Mouse (Mus musculus) CH12.LX (cell line): ENCODE measurements at regions not wholly inside any gene's neighbourhood (a gene's known extent, or its start where the extent isn't known, plus 50 kb on each side); places are given as distances from the start of the nearest gene placed in this dataset.
"Not testable (repeated sequence)": the region's sequence is repeated elsewhere in the genome, so short reads cannot be mapped to it uniquely, and the experiment has no call there.

Experiments used
- DNase-seq: peaks from one replicate; pipeline ENCODE4 v3.0.0-alpha.2; 2013; ENCODE audit errors: extremely low read depth
- H3K27ac ChIP-seq: 2 replicates; pipeline ENCODE4 v1.5.1; 2012; ENCODE audit warnings: low read depth, mild to moderate bottlenecking, control low read depth, moderate library complexity; ENCODE audit not compliant: insufficient read depth
- H3K27me3 ChIP-seq: replicated peaks from 2 replicates; pipeline ENCODE3; 2012; ENCODE audit warnings: inconsistent platforms
- H3K36me3 ChIP-seq, 2 experiments: replicated peaks in 1 of 2; 2 replicates each; pipeline versions ENCODE3 to v1.6.1; 2012; ENCODE audit warnings: inconsistent platforms in 1 of 2, low read length in 1 of 2, mild to moderate bottlenecking in 1 of 2, mixed read lengths in 1 of 2, moderate library complexity in 1 of 2; ENCODE audit not compliant: control insufficient read depth in 1 of 2, insufficient read depth in 1 of 2
- H3K4me1 ChIP-seq, 2 experiments: 2 replicates each; pipeline ENCODE4 v1.6.1; 2012; ENCODE audit warnings: inconsistent platforms in 1 of 2, moderate library complexity in 1 of 2; ENCODE audit not compliant: insufficient read depth in 2 of 2, control insufficient read depth in 1 of 2
- H3K4me2 ChIP-seq: 2 replicates; pipeline ENCODE4 v1.6.1; 2012; ENCODE audit warnings: low read depth, mild to moderate bottlenecking, control low read depth; ENCODE audit not compliant: poor library complexity, insufficient read depth, severe bottlenecking
- H3K4me3 ChIP-seq, 3 experiments: fragments of 150-350 bp in 1 of 3; sonication (generic) in 1 of 3; replicated peaks in 1 of 3; 2 replicates each; pipeline versions ENCODE3 to v1.5.1; 2011 to 2012; ENCODE audit warnings: low read depth in 2 of 3, low read length in 2 of 3, mild to moderate bottlenecking in 2 of 3, moderate library complexity in 2 of 3, control low read depth in 1 of 3, improper control_type of control experiment in 1 of 3, inconsistent platforms in 1 of 3, mixed read lengths in 1 of 3; ENCODE audit not compliant: poor library complexity in 1 of 3
- H3K79me2 ChIP-seq: replicated peaks from 2 replicates; pipeline ENCODE4 v1.6.1; 2012; ENCODE audit warnings: mild to moderate bottlenecking, moderate library complexity; ENCODE audit not compliant: control insufficient read depth, poor library complexity, insufficient read depth, severe bottlenecking; ENCODE audit errors: extremely low read depth
- H3K9ac ChIP-seq: 2 replicates; pipeline ENCODE4 v1.6.1; 2012; ENCODE audit warnings: low read depth, mild to moderate bottlenecking, control low read depth, moderate library complexity; ENCODE audit not compliant: insufficient read depth
- H3K9me3 ChIP-seq: replicated peaks from 2 replicates; pipeline ENCODE3; 2012; ENCODE audit warnings: low read length, inconsistent platforms, mixed read lengths
- ELF1 ChIP-seq: IDR thresholded peaks from 2 replicates; pipeline ENCODE4 v1.6.1; 2014; ENCODE audit warnings: low read depth, mild to moderate bottlenecking, inconsistent platforms, low read length, improper control_type of control experiment
- TBP ChIP-seq: conservative IDR thresholded peaks from 2 replicates; pipeline ENCODE4 v1.6.1; 2011; ENCODE audit warnings: low read depth, low read length, improper control_type of control experiment
- dilution Hi-C: fragments of 300-500 bp; cut with MboI; formaldehyde crosslinking; loops from 2 replicates; pipeline ENCODE4 v1.14.3; 2020; ENCODE audit warnings: low sequenced_read_pairs; ENCODE audit not compliant: extremely low pct_unique_long_range_greater_than_20kb, extremely low pct_ligation_motif_present
- in situ Hi-C: fragments of 300-500 bp; cut with MboI; formaldehyde crosslinking; loops from 3 replicates; pipeline ENCODE4 v1.14.3; 2019; ENCODE audit warnings: low sequenced_read_pairs, low pct_ligation_motif_present, low pct_unique_long_range_greater_than_20kb, mixed read lengths

DNA sequence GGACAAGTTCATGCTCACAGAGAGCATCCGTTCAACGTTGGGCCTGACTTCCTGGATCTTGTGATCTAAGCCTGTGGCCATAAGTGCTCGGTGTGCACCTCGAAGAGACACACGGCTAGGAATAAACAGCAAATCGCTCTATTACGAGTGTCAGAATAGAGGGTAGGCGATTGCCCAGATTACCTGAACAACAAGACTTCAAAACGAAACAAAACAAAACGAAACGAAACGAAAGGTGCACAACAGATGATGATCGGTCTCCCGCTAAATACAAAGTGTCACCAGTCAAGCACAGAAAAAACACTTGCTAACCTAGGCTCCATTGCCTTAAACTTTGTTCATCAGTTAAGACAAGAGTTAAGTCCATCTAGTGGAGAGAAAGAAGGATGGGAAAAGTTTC lies 67.4 kb downstream of the Pdia4 start:
- H3K4me3 ChIP-seq, H3K36me3 ChIP-seq, DNase-seq, in situ Hi-C loops, H3K27me3 ChIP-seq, H3K4me1 ChIP-seq, dilution Hi-C loops, H3K4me2 ChIP-seq, H3K79me2 ChIP-seq, H3K9ac ChIP-seq, H3K9me3 ChIP-seq, H3K27ac ChIP-seq: not testable (repeated sequence)

GRCm38 (mm10) chr6:47743856-47744255 lies 69.4 kb downstream of the Pdia4 start:
- H3K4me3 ChIP-seq, H3K9ac ChIP-seq: not testable (repeated sequence)

GRCm38 (mm10) chr6:47740216-47740615 lies 73.0 kb downstream of the Pdia4 start:
- TF ChIP-seq ELF1: 0 out of 2 replicates have a peak, but pooled peaks have one; percentile 12
- Histone ChIP-seq H3K4me2 (peak overlapping the region; percentile 39; the same call in 1 of the 2 replicates), H3K4me3 (peak overlapping the region in 2 of 3 experiments; percentile 38 to 65), H3K9ac (peak overlapping the region; percentile 54; the same call in 1 of the 2 replicates)
- H3K9me3 ChIP-seq, dilution Hi-C loops, H3K79me2 ChIP-seq, H3K36me3 ChIP-seq, H3K27ac ChIP-seq, H3K4me1 ChIP-seq, DNase-seq, H3K27me3 ChIP-seq, in situ Hi-C loops: not testable (repeated sequence)

More at GRCm38 (mm10) chr6:47743856-47744255, 69.4 kb downstream of the Pdia4 start:
- H3K79me2 ChIP-seq, H3K4me1 ChIP-seq, H3K27me3 ChIP-seq, H3K4me2 ChIP-seq, H3K36me3 ChIP-seq, dilution Hi-C loops, in situ Hi-C loops, H3K9me3 ChIP-seq, DNase-seq, H3K27ac ChIP-seq: not testable (repeated sequence)

GRCm38 (mm10) chr6:47739696-47740095 lies 73.5 kb downstream of the Pdia4 start:
- H3K9ac ChIP-seq, H3K4me3 ChIP-seq, H3K79me2 ChIP-seq, H3K27ac ChIP-seq, DNase-seq, in situ Hi-C loops, H3K4me2 ChIP-seq, dilution Hi-C loops, H3K27me3 ChIP-seq, H3K4me1 ChIP-seq, H3K36me3 ChIP-seq, H3K9me3 ChIP-seq: not testable (repeated sequence)
- peak; percentile 76 for TF ChIP-seq TBP

DNA sequence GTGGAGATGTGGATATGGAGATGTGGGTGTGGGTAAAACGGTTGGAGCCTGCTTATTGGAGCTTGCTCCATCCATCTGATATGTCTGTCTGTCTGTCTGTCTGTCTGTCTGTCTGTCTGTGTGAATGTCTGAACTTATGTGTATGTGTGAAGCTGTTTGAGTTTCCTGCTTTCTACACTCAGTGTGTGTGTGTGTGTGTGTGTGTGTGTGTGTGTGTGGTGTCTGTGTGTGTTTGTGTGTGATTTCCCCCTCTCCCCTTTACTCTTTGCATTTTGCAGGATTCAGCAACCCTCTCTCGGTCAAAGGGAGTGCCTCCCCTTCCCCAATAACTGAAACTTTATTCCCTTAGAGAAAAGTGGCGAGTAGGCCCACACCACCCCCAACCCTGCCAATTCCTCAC lies 75.3 kb downstream of the Pdia4 start:
- H3K4me2 ChIP-seq, dilution Hi-C loops: not testable (repeated sequence)

More for the DNA sequence above, 75.3 kb downstream of the Pdia4 start:
- H3K36me3 ChIP-seq, H3K9me3 ChIP-seq, H3K79me2 ChIP-seq, H3K27me3 ChIP-seq, H3K4me1 ChIP-seq, in situ Hi-C loops, DNase-seq, H3K27ac ChIP-seq, H3K9ac ChIP-seq, H3K4me3 ChIP-seq: not testable (repeated sequence)
